Mouse (Mus musculus): ENCODE results near the gene Pcsk4.

- TF ChIP-seq CTCF (conservative IDR thresholded peaks at IDR 0.05; ENCODE audit: insufficient read depth, insufficient read length, low read depth, low read length) (no peak), POLR2A (IDR thresholded peaks at IDR 0.05; ENCODE audit: low read depth, low read length) (no peak)
These were observed 39.1 kb upstream of the Pcsk4 start for GRCm38 (mm10) chr10:80368392-80368791.
